Mouse (Mus musculus): ENCODE data around the gene Dvl3.
"Not testable (repeated sequence)": the region's sequence is repeated elsewhere in the genome, so short reads cannot be mapped to it uniquely, and the experiment has no call there.

Dvl3 gene

GRCm38 (mm10) chr16:20516726-20517201, at the start of gene Dvl3:
Gene Dvl3 (plus strand): TSS chr16:20516982.
- peak; percentile 91 to 92 for DNase-seq (ENCODE audit: low spot score in 2 of 2)

- no peak for DNase-seq (ENCODE audit: low spot score in 2 of 2)
Observed at GRCm38 (mm10) chr16:20470981-20471380, 45.8 kb upstream of the Dvl3 start.

GRCm38 (mm10) chr16:20471686-20472085, 45.1 kb upstream of the Dvl3 start:
- DNase-seq (ENCODE audit: low spot score in 2 of 2), result no peak

- DNase-seq (ENCODE audit: low spot score in 2 of 2), result no peak
Observed at GRCm38 (mm10) chr16:20473748-20474147, 43.0 kb upstream of the Dvl3 start.

GRCm38 (mm10) chr16:20474211-20474610, 42.6 kb upstream of the Dvl3 start:
- no peak for DNase-seq (ENCODE audit: low spot score in 2 of 2)

- no peak for DNase-seq (ENCODE audit: low spot score in 2 of 2)
Observed at GRCm38 (mm10) chr16:20474786-20475185, 42.0 kb upstream of the Dvl3 start.

- no peak for DNase-seq (ENCODE audit: low spot score in 2 of 2)
Observed at GRCm38 (mm10) chr16:20475335-20475734, 41.4 kb upstream of the Dvl3 start.

GRCm38 (mm10) chr16:20476857-20477256, 39.9 kb upstream of the Dvl3 start:
- DNase-seq (ENCODE audit: low spot score in 2 of 2), result peak; percentile 44 to 66

- no peak for DNase-seq (ENCODE audit: low spot score in 2 of 2)
Observed at GRCm38 (mm10) chr16:20477270-20477669, 39.5 kb upstream of the Dvl3 start.

GRCm38 (mm10) chr16:20478504-20478903, 38.3 kb upstream of the Dvl3 start:
- DNase-seq (ENCODE audit: low spot score in 2 of 2), result no peak

- DNase-seq (ENCODE audit: low spot score in 2 of 2), result not testable (repeated sequence)
Observed at GRCm38 (mm10) chr16:20479026-20479760, 37.6 kb upstream of the Dvl3 start.

- DNase-seq (ENCODE audit: low spot score in 2 of 2), result no peak
Observed at GRCm38 (mm10) chr16:20480115-20480514, 36.7 kb upstream of the Dvl3 start.

GRCm38 (mm10) chr16:20481746-20482145, 35.0 kb upstream of the Dvl3 start:
- DNase-seq (ENCODE audit: low spot score in 2 of 2), result no peak

GRCm38 (mm10) chr16:20483716-20484115, 33.1 kb upstream of the Dvl3 start:
- not testable (repeated sequence) for DNase-seq (ENCODE audit: low spot score in 2 of 2)

- DNase-seq (ENCODE audit: low spot score in 2 of 2), result no peak
Observed at GRCm38 (mm10) chr16:20485061-20485460, 31.7 kb upstream of the Dvl3 start.

GRCm38 (mm10) chr16:20486048-20486447, 30.7 kb upstream of the Dvl3 start:
- DNase-seq (ENCODE audit: low spot score in 2 of 2), result no peak

- no peak for DNase-seq (ENCODE audit: low spot score in 2 of 2)
Observed at GRCm38 (mm10) chr16:20488151-20488550, 28.6 kb upstream of the Dvl3 start.

GRCm38 (mm10) chr16:20488751-20489150, 28.0 kb upstream of the Dvl3 start:
- DNase-seq (ENCODE audit: low spot score in 2 of 2), result not testable (repeated sequence)

GRCm38 (mm10) chr16:20489233-20489632, 27.5 kb upstream of the Dvl3 start:
- DNase-seq (ENCODE audit: low spot score in 2 of 2), result no peak

- DNase-seq (ENCODE audit: low spot score in 2 of 2), result no peak
Observed at GRCm38 (mm10) chr16:20490581-20490980, 26.2 kb upstream of the Dvl3 start.

- no peak for DNase-seq (ENCODE audit: low spot score in 2 of 2)
Observed at GRCm38 (mm10) chr16:20491301-20491700, 25.5 kb upstream of the Dvl3 start.

- no peak for DNase-seq (ENCODE audit: low spot score in 2 of 2)
Observed at GRCm38 (mm10) chr16:20493452-20493851, 23.3 kb upstream of the Dvl3 start.
